Mouse (Mus musculus): ENCODE results near the gene Pcsk2. TPM values are rescaled to one million over a fixed set of nuclear protein-coding genes. Genes with fewer than 3 reads are reported as not detected.

Pcsk2 gene
- total RNA-seq (2015; ENCODE audit: low replicate concordance) (not detected in 2 replicates), total RNA-seq (2017; ENCODE audit: low replicate concordance) (not detected in 2 replicates)

DNA sequence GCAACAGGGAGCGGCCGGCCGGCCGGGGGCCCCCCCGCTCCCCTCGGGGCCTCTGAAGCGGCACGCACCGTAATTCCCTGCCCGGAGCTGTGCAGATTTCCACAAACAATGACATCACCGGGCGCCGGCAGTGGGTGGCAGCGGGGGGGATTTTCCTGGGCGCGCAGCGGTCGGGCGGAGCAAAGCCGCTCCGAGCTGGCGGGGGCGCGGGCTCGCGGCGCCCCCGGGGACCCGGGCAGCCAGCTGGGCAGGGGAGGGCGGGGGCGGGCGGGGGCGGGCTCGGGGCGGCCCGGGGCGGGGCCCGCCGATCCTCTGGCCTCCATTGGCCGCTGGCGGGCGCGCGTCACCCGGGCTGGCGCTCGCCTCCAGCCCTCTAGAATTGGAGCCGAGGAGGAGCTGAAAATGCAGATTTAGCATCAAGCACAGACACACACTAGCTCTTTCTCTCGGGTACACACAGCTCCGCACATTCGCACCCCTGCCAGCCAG, at the start of gene Pcsk2:
Gene Pcsk2, plus strand, starts transcription at position 399 of the 489 bp plus-strand sequence.
- no peak for ATAC-seq (replicated peaks; ENCODE audit: low FRiP score, poor library complexity, severe bottlenecking)

DNA sequence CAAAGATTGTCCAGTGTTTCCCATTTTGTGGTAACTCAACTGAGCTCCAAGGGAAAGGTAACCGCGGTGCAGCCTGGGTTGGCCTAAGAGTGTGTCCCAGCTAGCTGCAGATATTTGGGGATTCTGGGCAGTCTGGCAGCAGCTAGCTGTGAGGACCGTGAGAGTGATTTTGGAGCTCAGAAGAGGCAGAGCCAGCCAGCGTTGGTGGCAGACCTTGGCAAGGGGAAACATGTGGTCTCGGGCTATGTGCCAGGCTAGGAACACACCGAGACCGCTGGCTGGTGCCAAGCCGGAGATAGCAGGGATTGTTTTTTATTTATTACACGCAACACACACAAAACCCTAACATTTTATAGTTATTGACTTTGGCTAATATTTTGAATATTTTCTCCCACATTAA, 45.1 kb upstream of the Pcsk2 start:
- ATAC-seq (replicated peaks; ENCODE audit: low FRiP score, poor library complexity, severe bottlenecking): no peak

DNA sequence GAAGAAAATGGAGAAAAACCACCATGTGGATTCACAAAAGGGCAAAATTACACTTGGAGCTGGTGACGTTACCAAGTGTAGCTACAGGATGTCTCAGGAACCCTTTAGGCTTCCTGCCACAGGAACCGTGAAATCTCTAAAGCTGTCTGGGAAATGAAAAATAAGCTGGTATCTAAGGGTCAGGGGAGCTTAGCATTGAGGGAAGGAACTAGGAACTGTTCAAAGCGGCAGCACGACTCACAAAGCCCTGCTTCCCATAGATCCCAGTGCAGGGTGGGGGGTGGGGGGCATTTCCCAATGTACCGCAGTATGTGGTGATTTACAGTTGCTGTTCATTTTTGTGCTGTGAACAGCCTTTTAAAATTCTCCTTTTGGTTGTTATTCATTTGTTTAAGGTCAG, 44.2 kb upstream of the Pcsk2 start:
- no peak for ATAC-seq (replicated peaks; ENCODE audit: low FRiP score, poor library complexity, severe bottlenecking)

DNA sequence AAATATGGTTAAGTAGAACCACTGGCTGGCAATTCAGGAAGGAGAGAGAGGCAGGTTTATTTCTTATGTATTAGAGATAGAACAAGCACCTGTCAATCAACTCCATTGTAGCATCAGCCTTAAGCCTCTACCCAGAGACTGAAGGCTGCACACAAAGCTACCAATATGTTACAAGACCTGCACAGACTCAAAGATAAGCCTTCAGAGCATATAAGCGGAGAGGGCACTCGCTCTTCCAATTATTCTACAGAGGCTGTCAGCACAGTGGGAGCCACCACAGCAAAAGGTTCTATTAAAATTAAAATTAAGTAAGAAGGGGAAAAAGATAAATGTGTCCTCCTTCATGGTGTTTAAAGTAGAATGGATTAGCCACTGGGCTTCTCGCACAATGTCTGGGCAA, 43.8 kb upstream of the Pcsk2 start:
- ATAC-seq (replicated peaks; ENCODE audit: low FRiP score, poor library complexity, severe bottlenecking): no peak

DNA sequence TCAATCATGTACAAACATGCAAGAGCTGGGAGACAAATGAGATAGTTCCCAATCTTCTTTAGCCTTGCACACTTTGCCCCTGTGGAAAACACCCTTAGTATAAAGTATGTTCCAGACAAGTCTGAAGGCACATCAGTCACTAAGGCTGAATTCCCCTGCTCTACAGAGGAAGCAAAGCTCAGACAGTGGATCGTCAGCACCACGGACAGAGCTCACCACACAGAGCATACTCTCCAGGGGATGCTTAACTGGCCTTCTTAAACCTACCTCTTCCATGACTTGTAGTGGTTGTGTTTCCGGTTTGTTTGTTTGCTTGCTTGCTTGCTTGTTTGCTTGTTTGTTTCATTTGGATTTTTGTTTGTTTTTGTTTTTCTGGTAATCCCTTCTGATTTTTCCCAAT, 9.5 kb upstream of the Pcsk2 start:
- no peak for ATAC-seq (replicated peaks; ENCODE audit: low FRiP score, poor library complexity, severe bottlenecking)

DNA sequence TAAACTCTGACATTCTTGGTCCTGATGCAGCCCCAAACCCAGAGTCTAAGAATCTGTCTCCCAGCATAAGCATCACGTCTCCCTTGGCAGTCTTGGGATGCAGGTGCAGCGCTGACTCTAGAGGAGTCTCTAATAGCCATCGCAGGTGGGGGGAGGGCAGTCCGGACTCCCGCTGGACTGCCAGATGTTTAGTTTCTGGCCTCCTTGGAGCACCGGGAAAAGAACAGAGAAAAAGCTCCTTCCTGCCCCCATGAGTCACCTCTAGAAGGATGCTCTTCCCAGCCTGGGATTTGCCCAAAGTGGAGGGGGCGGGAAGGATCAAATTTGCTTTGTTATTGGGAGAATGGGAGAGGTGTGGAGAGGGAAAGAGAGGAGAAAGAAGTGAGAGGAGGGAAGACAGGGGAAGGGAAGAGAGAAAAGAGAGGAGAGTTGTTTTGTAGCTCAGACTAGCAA, 631 bp upstream of the Pcsk2 start:
- no peak for ATAC-seq (replicated peaks; ENCODE audit: low FRiP score, poor library complexity, severe bottlenecking)

DNA sequence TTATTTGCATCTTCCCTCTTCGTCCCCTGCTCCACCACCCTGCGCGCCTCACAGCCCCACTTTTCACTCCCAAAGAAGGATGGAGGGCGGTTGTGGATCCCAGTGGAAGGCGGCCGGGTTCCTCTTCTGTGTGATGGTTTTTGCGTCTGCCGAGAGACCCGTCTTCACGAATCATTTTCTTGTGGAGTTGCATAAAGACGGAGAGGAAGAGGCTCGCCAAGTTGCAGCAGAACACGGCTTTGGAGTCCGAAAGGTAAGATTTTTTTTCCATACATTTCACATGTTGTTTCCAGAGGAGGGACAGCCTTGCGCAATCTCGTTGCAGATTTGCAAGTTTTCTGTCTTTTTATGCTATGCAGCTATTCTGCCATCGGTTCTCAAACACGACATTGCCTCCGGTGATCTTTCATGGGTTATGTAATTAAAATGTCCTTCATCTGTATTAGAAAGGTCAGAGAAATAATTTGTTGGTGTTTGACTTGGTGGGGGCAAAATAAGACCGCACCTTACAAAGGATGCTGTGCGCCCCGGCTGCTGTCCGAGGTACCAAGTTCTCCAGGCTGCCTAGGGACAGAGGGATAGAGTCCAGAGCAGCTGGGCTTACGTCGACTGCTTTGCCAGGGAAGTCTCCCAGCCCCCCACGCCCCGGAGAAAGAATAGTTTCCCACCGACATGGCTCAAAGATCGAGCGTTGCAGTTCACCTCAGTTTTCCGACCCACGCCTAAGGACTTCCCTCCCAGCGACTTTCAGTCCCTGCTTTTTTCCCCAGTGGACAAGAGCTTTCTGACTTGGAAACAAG, 656 bp downstream of the Pcsk2 start:
- no peak for ATAC-seq (replicated peaks; ENCODE audit: low FRiP score, poor library complexity, severe bottlenecking)

DNA sequence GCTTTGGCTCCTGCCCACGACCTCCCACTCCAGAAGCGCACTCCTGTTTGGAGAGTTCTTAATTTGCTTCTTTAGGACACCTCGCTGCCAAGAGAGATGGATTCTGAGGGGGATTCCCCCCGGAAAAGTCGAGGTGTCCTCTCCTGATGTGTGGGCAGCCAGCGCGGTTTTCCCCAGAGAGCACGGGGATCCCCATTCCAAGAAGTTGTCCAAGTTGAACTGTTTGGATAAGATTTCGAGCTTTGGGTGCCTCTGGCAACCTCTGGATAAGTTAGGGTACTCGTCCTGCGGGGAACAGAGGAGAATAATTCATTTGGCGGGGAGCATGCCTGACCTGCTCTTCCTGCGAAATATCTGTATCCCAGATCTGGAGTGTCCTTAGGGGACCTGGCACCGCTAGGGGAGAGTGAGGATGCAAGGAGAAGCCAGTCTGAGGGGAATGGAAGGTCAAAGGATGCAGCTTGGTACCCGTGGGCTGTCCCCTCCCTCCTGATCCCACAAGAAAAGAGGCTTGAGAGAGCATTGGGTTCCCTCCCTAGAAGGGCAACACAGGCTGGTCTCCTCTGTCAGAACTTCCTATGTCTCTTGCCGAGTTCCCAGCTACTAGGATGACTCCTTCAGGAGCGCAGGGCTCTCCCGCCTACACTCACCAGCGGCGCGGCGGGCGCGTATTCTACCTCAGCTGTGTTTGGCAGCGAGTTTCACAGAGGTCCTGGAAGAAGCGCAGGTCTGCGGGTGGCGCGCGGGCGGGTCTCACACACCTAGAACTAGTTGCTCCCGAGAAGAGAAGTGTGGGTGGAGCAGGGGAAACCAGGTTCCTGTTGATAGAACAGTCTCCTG, 1.5 kb downstream of the Pcsk2 start:
- ATAC-seq (replicated peaks; ENCODE audit: low FRiP score, poor library complexity, severe bottlenecking): no peak

DNA sequence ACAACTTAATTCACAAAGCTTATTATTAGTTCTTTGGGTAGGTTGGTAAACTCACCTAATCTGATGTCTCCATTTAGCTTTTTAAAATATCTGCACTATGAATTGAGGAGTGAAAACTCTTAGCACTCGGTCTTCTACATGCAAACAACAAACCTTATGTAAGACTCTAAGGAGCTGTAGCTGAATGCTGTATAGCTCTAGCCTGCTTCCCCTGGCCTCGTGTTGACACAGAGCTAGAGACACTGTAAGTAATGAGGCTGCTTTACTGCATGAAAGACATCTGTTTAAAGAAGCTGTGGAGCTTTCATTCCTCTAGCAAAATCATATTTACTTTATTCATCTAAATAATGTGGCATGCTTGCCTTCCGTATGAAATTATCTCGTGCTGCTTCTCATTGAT, 14.4 kb downstream of the Pcsk2 start:
- ATAC-seq (replicated peaks; ENCODE audit: low FRiP score, poor library complexity, severe bottlenecking): no peak

DNA sequence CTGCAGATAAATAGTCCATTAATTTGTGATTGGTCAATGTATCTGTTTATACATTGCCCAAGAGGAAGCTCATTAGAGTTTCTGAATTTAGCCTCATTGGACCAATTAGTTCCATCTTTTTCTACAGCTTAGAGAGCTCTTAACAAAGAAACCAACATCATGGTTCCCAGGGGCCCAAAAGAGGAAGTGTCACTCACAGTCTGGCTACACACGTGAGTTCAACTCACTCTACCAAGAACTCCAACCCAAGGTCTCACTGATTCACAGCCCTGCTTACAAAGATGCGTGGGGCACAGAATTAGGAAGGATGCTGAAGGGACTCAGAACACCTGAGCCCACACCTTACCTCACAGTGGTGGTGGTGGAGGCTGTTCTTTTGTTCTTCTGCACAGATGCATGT, 19.1 kb downstream of the Pcsk2 start:
- no peak for ATAC-seq (replicated peaks; ENCODE audit: low FRiP score, poor library complexity, severe bottlenecking)

DNA sequence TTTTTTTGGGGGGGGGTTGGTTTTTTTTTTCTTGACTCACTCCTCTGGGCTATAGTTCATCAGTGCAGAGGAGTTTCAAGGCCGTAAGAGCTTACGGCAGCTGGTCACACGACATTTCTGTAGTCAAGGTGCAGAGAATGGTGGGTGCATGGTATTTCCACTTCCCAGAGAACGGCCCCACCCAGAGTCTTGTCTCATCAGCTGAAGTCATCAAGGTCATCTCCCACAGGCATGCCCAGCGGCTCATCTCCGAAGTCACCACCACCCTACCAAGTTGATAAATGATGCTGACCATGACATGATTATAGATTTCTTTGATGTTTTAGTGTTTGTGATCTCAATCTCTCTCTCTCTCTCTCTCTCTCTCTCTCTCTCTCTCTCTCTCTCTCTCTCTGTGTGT, 20.0 kb downstream of the Pcsk2 start:
- no peak for ATAC-seq (replicated peaks; ENCODE audit: low FRiP score, poor library complexity, severe bottlenecking)

DNA sequence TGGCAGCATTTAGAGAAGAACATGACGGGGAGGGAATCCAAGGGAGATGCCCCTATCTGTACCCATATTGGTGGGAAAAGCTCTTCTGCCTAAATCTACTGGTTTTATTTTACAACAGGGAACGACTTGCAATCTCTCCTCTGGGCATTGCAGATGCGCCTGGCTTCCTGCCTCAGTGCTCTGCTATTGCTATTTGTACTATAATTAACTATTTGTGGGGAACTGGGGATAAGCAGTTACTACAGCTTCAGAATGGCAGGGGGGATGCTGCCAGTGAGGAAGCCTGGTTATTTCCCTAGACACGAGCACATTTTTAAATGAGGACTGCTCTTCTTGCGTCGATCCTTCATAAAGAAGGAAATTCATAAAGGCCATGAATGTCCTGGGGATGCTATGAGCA, 39.4 kb downstream of the Pcsk2 start:
- ATAC-seq (replicated peaks; ENCODE audit: low FRiP score, poor library complexity, severe bottlenecking): no peak

DNA sequence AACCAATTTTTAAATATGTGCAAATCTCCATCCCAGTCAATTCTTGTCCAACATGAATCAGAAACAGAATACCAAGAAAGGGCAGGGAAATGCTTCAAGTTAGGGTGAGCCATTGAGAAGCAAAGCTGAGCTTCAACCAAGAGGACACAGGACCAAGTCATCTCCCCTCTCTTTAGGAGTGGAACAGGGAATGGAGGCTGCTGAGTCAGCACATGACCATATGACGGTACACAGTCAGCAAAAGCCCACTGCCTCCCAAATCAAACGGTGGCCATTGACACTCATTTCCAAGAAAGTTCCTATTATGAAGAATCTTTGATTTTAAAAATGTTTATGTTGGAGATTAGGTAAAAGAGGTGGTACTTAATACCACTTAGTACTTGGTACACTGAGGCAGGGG, 44.4 kb downstream of the Pcsk2 start:
- no peak for ATAC-seq (replicated peaks; ENCODE audit: low FRiP score, poor library complexity, severe bottlenecking)

DNA sequence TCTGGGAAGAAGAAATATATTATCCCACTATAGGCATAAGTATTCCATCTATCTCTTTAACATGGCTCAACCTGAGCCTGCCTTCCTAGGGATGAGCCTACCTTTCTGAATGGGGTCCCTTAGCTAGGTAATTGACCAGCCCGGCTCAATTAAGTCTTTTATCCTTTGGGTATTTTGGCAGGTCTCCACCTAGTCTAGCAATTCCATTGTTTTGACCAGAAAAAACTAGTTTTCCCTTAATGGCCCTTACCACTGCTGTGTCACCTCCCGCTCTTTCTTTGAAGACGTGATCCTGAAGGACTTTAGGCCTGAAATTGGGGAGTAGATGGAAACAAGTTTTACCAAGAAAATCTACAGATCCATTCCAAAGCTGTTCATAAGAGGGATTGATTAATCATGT, 57.1 kb downstream of the Pcsk2 start:
- no peak for ATAC-seq (replicated peaks; ENCODE audit: low FRiP score, poor library complexity, severe bottlenecking)

DNA sequence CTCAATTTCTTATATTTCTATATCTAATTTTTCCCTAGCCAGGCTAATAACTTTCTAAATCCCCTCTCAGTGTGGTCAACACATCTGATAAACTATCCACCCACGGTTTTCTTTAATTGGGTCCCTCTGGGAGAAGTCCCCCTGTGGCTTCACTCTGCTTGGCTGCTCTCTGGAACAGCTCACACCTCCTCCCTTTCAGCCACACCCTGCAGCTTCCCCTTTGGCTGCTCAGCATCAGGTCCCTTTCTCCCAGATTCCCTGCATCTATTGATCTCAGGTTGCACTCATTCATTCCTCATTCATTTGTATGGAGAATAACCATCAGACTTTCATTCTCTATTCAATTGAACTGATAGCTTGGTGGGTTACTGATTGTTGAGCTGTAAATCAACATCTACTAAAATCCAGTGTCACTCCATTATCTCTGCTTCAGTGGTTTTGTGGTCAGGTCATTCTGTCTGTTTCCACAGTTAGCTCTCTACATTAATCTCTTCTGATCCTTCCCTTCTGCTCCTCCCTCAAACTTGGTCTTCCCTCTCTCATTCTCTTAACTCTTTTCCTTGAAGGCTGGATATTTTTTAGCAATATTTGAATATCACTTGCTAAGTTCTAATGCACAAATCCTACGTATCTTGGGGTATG, 58.0 kb downstream of the Pcsk2 start:
- ATAC-seq (replicated peaks; ENCODE audit: low FRiP score, poor library complexity, severe bottlenecking): no peak

DNA sequence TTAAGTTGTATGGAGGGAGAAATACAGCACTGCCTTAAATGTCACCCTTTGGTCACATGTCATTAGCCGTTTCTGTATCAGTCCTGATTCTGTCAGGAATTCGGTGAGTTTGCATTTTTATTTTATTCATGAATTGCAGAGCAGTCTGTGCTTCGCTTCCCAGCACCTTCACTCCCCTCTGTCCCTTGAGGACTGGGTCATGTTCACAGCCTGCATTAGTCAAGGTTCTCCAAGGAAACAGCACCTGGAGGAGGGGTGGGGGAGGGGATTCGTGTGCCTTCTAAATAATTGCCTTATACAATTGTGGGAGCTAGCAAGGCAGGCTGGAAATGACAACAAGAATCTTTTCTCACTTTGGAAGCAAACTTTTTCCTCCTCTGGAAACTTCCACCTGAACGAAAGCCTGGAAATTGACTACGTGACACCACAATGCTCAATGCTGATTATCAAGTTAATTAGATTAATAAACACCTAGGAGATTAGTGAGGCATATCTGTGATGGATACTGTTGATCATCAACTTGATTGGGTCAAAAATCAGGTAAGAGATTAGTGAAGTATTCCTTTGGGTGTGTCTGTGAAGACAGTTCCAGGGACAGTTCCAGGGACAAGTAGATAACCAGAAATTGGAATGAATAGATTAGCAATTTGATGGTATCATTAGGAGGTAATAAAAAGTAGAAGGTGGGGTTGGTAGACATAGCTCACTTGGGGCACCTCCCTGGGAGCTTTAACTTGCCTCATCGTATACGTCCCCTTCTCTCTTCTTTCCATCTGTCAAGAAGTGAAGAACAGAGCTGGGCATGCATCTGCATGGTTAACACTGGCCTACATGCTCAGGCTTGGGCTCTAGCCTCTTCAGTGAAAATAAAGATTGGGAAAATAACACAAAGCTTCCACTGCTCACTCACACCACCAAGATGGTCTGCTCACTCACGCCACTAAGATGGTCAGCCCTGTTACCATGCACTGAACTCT, 64.7 kb downstream of the Pcsk2 start:
- no peak for ATAC-seq (replicated peaks; ENCODE audit: low FRiP score, poor library complexity, severe bottlenecking)

DNA sequence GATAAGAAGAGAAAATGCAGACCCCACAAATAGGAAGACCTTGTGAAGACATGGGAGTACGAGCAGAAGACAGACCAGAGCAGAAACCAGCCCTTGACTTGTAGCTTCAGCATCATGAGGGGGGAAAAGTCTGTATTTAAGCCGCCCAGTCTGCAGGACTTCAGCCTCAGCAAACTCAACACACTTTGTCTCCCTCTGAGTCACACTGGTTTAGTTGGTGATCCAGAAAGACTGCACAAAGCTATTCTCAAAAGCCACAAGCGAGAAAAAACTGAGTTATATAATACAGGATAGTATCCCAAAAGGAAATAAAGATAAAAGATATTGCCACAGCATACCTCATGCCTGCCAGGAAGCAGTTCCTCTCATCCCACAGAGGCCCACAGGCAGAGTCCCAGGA, 67.5 kb downstream of the Pcsk2 start:
- no peak for ATAC-seq (replicated peaks; ENCODE audit: low FRiP score, poor library complexity, severe bottlenecking)

DNA sequence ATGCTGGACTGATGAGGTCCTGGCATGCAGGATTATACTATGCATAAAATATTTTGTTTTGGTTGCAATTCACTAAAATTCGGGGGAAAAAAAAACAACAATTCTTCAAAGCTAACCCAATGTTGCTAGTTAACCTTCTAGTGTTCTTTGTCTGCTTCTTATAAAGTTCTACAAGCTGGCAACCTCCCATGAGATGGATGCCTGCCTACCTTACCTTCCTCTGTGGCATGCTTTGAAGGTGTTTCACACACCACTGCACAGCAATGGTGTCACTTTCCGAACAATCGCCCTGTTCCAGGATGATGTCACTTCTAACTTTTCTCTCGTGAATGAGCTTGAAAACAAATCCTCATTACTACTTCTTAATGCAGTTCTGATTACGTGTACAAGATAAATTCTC, 68.8 kb downstream of the Pcsk2 start:
- no peak for ATAC-seq (replicated peaks; ENCODE audit: low FRiP score, poor library complexity, severe bottlenecking)

DNA sequence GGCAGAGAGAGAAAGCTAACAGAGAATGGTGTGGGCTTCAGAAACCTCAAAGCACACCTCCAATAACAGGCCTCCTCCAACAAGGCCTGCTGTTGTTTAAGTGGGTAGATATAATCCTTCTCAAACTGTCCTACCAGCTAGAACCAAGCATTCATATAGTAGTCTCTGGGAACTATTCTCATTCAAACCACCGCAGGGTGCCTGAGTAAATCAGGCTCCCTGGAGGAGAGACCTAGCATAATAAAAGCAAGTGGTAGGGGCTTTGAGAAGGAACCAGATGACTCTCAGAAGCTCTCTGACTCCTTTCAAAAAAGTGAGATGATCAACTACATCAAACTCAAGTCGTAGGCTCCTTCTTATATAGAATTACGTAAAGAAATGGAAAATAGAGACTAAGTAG, 75.0 kb downstream of the Pcsk2 start:
- ATAC-seq (replicated peaks; ENCODE audit: low FRiP score, poor library complexity, severe bottlenecking): no peak

Measured in erythroid progenitor cell, adult 5-6 weeks (primary cell).